Mouse (Mus musculus): Measurements from ENCODE around the gene Gm11397. TPM values are rescaled to one million over a fixed set of nuclear protein-coding genes. Genes with fewer than 3 reads are reported as not detected.
"Not testable (repeated sequence)": the region's sequence is repeated elsewhere in the genome, so short reads cannot be mapped to it uniquely, and the experiment has no call there.

Gm11397 gene
- not detected for total RNA-seq (2021)
- long read RNA-seq, experiment 1, result 0 reads
- long read RNA-seq, experiment 2, result 0 reads

DNA sequence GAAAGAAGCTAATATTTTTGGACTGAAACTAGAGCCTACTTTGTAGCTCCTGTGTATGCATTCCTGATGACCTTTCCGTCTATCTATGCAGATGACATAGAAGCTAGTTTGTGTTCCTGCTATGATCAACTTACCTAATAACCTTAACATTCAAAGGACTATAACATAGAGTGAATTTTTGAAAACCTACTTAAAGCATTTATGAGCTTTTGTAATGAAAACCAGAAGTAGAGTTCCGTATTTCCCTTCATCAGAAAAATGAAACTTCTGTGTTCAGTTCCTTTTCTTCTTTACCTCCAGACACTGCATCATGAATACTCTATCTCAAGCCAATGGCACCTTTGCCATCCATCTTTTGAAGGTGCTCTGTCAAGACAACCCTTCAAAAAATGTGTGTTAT, at the start of gene Gm11397:
Gm11397 (plus strand) TSS at position 301 of the 400 bp plus-strand sequence.
- not testable (repeated sequence) for DNase-seq (ENCODE audit: low spot score in 2 of 2)

DNA sequence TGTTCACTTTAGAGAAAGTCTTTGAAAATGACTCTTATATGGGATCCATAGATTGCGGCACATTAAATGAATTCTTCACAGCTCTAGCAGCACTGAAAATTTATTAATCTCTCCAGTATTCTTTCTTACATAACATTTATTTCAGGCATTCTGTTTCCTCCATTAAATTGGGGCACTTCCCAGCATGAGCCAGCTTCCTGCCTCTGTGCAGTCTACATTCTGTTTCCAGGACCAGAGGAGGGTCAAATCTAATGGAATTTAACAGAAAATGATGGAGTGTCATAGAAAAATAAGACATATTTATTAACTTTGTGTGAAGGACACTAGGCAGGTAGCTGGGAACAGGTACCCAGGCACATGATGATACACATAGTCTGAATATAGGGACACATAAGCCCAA, 38.9 kb upstream of the Gm11397 start:
- not testable (repeated sequence) for DNase-seq (ENCODE audit: low spot score in 2 of 2)

DNA sequence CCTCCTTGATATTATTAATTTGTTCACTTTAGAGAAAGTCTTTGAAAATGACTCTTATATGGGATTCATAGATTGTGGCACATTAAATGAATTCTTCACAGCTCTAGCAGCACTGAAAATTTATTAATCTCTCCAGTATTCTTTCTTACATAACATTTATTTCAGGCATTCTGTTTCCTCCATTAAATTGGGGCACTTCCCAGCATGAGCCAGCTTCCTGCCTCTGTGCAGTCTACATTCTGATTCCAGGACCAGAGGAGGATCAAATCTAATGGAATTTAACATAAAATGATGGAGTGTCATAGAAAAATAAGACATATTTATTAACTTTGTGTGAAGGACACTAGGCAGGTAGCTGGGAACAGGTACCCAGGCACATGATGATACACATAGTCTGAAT, 37.2 kb downstream of the Gm11397 start:
- not testable (repeated sequence) for DNase-seq (ENCODE audit: low spot score in 2 of 2)

Other genes starting within 250 kb of the Gm11397 start
- not detected for gene Serpinb9c, start 236.0 kb upstream of the Gm11397 start, total RNA-seq (2021)
- not detected for gene Serpinb9d, start 202.8 kb upstream of the Gm11397 start, total RNA-seq (2021)
- not detected for gene Serpinb9e, start 146.1 kb upstream of the Gm11397 start, total RNA-seq (2021)
- gene Serpinb9f, start 71.7 kb upstream of the Gm11397 start, total RNA-seq (2021), result not detected
- not detected for gene Serpinb9g, start 89.0 kb downstream of the Gm11397 start, total RNA-seq (2021)